Mouse (Mus musculus): ENCODE data around the gene Phactr1.

The Phactr1 gene

DNA sequence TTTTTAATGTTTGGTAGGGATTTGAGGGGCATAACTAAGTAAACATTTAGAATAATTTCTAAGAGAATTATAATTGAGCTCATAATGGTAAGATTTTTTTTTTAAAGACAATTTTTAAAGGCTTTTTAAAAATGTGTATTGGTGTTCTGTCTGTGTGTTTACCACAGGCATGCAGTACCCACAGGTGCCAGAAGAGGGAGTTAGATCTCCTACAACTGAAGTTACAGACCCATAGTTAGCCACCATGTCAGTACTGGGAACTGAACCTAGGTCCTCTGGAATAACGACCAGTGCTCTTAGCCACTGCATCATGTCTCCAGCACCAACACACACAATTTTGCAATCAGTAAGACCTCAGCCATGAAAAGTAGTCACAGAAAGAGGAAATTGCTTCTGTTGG, 372.8 kb downstream of the Phactr1 start:
- DNase-seq: no peak

DNA sequence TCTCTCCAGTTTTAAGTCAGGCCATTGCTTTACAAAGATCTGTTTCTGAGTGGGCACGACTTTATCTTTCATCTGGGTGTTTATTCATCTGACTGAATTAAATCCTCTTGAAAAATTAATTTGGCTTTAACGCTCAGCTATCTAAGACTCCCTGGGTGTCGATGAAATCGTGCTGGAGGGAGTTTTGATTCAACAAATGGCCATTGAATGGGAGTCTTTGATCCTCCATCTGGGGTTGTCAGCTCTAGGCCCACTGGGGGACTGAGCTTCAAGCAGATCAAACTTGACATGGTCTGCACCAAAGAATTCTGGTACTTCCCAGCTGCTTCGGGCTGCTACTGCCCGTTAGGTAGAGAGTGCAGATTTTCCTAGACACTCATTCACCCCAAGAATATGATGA, 374.7 kb downstream of the Phactr1 start:
- no peak for DNase-seq

DNA sequence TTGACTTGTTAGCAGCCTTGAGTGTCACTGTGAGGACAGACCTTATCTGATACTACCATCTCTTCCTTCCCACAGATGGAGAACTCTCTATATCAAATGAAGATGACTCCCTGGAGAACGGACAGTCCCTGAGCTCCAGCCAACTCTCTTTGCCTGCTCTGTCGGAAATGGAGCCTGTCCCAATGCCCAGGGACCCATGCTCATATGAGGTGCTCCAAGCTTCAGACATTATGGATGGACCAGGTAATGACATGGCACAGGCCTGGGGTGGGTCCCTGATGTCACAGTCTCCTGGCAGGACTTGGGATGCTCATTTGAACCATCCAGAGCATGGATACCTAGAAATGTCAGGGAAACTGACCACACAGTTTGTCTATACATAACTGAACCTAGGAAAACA, 376.7 kb downstream of the Phactr1 start:
- no peak for DNase-seq

DNA sequence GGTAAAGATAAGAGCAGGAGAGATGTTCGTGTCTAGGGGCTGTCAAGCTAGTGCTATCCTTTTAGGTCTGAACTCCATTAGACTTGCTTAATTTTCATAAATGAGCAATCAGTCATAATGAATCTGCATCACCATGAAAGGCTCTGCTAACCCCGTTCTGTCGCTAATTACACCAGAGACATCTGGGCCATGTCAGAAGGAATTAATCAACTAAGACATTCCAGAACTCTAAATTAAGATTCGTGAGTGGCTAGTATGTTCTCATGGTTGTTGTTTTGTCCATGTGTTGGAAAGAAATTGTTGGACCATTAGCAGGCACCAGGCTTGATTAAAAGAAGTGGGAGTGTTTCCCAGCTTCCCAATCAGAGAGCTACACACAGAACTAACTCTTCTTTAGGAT, 382.9 kb downstream of the Phactr1 start:
- DNase-seq: no peak

DNA sequence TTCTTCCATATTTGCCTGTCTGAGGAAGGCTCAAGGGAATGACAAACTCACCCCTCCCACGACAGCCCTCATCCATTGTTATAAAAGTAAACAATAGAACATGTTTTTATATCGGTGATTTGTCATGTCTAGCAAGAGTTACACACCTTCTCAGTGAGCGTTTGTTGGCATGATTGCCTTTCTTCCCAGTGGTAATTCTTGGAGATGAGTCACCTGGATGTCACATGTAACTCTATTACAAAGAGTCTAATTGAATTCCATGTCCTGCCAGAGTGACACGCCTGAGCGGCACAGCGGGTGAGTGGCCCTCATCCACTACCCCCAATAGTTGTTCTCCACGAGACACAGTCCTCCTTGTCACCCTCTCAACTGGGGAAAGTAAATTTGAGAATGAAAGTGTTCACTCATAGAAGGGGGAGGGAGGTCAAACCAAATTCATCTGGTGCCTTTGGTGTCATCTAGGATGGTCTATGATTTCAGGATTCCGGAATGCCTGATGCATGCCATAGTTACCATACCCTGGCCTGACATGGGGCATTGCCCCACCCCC, 388.4 kb downstream of the Phactr1 start:
- DNase-seq: no peak

DNA sequence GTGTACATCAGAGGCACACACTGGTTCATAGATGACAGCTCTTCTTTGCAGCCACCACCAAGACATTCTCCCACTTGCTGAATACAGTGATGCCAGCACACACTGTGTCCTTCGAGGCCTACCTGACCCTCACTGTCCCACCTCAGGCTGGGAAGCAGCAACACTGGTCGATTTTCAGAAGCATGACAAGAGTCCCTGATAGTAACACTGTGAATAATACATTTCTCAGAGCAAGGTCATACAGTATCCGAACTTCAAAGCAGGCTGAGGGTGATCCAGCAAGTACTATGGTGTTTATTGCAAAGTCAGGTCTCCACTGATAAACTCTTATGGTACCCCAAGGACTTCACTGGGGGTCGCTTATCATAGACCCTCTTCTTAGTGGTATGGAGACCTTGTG, 390.1 kb downstream of the Phactr1 start:
- DNase-seq: no peak

DNA sequence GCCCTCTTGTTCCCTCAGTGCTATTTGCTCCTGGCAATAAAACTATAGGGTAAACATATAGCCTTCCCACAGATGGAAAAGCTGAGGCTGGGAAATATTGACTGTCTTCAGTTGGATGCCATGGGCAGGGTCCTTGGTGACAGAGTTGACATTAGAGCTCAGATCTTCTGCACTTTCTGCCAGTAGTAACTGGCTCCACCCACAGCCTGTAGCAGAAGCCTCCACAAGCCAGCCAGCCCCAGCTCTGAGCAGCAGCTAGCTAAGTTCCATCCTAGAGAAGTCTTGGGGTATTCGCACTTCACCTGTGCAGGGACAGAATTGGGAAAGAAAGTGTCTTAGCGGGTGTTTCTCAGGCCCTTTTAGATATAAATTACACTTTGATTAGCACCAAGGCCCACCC, 390.5 kb downstream of the Phactr1 start:
- DNase-seq: no peak

DNA sequence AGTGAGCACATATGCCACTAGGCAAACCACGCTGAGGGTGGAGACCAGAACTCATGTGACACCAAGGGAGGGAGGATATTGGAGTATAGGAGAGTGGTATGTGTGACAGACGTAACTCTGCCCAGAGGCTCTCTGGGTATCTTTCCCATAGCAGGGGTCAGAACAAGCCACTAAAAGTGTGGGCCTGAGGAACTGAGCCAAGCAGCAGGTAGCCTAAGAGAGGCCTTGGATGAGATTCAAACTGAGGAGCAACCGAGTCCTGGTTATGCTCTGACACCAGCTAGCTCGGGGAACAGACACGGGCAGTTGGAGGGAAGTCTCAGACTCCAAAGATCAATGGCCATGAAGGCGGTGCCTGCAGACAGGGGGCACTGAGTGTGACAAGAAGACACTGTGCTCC, 395.0 kb downstream of the Phactr1 start:
- no peak for DNase-seq

DNA sequence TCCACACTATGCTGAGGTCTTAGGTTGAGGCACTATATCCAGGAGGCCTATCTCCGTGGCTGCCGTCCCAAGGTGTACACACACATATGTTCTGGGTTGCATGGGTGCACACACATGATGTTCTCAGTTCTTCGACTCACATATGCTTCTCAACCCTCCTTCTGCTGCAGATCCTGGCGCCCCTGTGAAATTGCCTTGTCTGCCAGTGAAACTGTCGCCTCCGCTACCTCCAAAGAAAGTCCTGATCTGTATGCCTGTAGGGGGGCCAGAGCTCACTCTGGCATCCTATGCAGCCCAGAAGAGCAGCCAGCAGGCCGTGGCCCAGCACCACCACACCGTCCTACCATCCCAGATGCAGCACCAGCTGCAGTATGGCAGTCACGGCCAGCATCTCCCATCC, 397.1 kb downstream of the Phactr1 start:
- DNase-seq: no peak

DNA sequence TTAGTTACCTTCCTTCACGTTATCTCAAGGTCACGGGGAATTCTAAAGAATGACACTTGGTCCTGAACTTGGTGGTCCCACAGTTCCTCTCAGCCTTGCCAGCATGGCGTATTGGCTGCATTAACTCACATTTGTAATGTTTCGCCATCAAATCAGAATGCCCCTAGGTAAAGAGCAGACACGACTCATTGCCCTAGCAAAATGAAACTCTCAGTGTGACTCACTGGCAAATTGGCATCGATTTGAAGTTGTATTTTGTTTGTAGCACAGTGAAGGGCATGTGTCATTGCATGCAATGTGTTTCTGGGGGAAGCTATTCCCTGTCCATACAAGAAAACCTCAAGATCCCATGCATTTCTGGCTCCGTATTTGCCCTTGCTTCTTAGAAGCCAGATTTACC, 404.8 kb downstream of the Phactr1 start:
- no peak for DNase-seq

DNA sequence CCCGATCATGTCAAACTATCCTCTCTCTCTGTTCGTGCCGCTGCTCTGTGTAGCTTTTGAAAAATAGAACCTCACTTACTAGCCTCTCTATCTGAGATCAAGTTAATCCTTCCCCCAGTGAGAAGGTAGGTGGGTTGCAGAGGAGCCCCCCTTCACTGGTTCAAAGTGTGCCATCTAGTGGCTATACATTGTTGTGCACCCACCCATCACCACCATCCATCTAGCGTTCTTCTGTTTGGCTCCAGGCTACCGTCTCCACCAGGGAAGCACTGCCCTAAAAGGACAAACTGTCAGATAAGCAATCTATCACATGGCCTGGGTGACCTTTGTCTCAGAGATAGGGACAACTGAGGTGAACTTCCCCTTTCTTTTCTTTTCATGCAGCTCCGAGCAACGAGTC, 413.9 kb downstream of the Phactr1 start:
- DNase-seq: peak in 1 of 2 experiments; percentile 38

DNA sequence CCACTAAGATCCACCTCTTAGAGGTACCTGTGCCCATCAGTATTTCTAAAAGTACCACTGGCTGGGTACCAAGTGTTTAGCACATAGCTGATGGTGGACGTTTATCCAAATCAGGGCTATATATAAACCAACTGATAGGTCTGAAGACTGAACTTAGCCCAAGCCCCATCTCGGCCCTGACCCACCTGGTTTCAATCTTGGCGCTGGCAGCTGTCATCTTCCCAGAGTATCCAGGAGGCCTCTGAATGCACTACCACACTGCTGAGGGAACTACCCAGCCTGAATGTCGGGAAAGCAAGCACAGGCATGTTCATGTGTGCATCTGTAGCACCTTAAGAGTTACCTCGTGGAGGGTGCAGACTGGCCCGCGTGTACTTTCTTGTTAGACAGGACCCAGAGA, 422.5 kb downstream of the Phactr1 start:
- DNase-seq: no peak

DNA sequence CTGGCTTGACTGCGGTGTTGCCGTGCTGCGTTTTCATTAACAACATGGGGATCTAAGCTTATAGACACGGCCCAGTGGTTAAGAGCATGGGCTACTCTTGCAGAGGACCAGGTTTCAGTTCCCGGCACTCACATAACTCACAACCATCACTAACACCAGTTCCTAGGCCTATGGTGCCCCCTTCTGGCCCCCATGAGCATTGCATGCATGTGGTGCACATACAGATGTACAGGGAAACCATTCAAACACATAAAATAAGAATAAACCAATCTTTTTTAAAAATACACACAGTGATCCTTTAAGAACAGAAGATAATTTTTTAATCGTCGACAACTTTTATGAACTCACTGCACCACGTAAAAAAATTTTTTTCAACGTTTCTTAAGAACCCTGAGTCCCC, 424.1 kb downstream of the Phactr1 start:
- DNase-seq: no peak

DNA sequence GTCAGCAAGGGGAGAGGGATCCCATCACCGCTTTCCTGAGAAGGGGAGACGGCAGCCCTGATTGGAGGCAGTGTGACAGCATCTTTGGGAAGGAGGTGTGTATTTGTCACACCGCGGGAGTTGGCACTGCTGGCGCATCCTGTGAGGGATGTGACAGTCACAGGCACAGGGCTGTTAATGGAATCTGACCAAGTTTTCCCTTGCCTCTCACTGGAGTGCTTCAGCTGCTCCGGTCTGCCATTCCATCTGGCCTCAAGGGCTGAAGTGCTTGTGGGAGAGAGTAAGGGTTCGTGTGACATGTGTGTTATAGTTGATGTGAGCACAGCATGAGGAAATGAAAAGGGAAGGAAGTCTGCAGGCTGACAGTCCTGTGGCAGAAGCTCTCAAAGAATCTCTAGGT, 431.9 kb downstream of the Phactr1 start:
- DNase-seq: no peak

DNA sequence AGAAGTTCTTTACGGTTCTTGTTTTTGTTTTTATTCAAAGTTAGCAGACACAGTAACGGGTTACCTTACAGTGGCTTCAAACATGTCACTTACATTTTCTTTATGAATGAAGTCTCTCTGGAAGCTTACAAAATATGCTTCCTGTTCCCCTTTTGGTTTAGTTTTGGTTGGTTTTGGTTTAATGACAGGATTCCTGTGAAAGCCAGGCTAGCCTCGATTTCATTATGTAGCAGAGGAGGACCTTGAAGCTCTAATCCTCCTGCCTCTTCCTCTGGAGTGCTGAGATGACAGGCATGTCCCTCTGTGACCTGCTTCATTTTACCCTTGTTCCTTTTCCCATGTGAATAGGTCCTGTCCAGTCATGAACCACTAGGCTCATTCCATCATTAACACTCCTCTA, 432.3 kb downstream of the Phactr1 start:
- no peak for DNase-seq

DNA sequence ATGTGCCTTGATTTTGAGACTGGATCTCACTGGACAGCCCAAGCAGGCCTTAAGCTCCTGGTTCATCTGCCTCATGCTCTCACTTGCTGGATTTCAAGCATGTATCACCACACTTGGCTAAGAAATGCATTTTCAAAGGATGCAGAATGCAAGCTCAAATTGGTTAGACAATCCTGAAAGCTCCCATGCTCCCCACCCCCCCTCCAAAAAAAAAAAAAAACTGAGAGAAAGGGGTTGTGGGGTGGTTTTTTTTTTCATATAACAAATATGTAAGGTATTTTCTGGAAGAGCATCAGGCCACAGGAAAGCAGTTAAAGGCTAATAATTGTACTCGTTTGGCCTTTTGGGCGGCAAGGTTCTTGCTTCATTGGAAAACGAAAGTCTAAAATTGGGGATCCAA, 432.7 kb downstream of the Phactr1 start:
- no peak for DNase-seq

DNA sequence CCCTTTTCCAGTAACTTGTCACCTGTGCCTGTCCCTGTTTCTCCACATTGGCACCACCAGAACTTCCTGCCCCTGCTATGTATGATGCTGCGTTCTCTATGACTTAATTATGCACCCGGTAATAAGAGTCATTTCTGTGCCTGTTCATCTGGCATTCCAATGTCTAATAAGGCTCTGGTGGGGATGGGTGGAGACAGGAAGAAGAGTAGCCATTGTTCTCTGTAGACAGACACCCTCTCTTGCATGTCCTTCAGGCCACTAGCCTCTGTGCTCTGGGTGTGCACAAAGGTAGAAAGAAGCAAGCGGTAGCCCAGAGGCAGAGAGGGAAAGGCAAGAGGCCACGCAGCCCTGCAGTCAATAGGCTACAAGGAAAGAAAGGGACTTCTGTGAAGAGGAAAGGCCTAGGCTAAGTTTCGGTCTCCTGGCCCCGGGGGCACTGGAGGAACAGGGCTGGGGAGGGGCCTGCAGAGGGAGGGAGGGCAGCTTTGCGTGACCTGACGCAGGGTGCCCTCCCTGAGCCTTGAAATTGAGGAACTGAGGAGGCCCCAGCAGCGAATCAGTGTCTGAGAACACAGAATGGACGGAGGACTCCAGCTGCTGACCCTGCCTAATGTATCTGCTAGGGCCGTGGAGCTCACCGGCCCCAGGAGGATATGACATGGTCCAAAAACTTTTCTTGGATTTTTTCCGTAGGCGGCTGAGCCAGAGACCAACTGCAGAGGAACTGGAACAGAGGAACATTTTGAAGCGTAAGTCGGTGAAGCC, 442.1 kb downstream of the Phactr1 start:
- DNase-seq: no peak

DNA sequence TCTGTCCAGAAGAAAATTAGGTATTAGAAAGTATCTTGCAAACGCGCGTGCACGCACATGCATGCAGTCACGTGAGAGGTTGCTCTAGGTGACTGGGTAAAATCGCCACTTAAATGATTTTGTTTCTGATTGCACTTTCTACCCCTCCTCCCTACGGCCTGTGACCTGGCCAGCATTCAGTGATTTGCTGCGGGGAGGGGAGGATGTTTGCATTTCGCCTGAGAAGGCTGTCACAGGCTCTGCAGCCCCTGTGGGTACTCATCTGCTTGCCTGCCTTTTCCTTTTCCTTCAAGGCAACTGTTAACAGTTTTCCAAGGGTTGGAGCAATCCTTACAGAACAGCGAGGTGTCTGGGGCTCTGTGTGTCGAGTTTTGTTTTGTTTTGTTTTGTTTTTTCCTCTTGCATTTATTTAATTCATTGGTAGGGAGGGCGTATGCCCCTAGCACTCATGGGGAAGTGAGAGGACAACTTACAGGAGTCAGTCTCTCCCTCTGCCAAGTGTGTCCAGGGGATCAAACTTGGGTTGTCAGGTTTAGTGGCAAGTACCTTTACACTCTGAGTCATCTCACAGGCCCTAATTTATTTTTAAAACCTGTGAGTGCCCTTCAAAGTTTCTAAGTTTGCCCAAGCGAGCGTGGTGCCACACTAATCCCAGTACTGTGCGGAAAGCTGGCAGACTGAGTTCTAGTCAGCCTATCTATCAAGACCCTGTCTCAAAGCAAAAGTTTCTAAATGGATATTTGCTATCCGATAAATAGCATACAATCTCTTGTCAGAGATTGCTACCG, 443.7 kb downstream of the Phactr1 start:
- DNase-seq: no peak

DNA sequence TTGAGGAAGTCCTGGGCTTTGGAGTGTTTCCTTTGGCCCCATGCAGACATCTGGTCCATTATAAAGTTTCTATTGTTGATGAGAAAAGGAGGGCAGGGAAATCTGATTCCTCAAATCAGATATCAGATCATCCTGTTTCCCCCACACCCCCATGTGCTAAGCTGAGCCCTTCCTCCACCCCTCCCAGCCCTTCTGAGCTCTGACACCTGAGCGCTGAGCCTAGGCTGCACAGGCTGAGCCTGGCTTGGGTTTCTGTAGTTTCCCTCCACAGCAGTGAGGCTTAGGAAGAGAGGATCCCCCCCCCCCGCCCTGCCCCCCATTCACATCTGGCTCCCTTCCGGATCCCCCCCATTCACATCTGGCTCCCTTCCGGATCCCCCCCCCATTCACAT, 444.3 kb downstream of the Phactr1 start:
- no peak for DNase-seq

DNA sequence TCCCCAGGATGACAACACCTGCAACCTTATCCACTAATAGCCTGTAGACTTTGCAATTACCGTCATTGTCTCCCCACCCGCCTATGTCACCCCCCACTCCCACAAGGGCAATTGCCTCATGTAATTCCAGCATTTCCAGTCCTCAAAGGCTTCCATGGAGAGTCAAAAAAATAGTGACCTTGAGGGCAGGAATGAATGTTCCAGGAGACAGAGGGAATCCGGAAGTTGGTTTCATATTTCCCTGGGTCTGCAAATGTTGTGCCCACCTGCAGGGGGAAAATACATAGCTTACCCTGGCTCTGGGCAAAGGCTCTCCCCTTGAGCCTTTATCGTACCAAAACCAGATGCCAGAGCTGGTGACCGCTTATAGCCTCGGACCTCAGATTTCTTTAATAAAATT, 449.7 kb downstream of the Phactr1 start:
- no peak for DNase-seq

DNA sequence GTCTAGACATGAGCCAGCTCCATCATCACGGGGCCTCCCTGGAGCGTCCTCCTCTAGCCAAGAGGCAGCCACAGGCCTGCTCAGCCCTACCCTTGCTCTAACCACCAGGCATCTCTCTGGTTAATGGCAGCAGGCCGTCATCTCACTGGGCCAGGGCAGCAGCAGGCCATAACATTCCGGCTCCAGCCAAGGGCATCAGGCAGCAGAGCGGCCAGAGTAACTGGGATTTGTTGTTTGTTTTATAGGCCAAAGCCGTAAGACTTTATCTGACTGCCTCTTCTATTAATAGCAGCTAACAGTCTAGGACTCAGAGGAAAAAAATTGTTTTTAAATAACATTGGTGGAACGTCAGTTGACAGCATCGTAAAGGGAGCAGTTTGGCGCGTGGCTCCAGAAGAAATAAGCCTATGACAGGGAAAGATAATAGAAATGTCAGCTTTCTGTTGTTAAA, 451.3 kb downstream of the Phactr1 start:
- DNase-seq: peak; percentile 12 to 26

DNA sequence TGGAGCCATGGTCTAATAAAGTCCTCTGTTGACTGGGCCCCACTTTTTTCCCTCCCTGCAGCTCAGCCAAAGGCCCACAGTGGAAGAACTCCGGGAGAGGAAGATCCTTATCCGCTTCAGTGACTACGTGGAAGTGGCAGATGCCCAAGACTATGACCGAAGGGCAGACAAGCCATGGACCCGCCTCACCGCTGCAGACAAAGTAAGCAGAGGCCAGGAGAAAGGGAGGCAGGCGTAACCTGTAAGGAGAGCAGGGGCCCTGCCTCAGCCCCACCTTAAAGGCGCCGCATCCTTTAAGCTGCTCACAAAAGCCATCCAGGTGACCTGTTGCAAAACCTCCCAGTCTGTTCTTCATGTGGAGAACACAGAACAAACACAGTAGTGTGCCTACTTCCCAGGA, 452.4 kb downstream of the Phactr1 start:
- DNase-seq: peak; percentile 40 to 48

DNA sequence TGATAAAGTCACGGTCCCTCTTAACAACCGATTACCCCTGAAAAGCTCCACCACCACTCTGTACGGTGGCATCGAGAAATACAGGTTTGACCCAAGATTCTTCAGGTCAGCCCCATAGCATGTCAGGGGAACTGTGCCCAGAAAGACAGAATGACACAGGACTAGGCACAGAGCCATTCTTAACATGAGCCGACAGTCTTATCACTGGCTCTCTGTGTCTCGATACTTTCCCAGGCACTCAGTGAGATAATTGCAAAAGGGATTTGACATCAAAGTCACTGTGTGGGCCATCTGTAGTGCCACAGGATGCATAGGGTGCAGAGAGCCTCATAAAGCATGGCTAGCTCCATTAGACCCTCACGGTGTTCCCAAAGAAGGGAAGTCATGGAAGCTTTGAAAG, 453.0 kb downstream of the Phactr1 start:
- DNase-seq: no peak

DNA sequence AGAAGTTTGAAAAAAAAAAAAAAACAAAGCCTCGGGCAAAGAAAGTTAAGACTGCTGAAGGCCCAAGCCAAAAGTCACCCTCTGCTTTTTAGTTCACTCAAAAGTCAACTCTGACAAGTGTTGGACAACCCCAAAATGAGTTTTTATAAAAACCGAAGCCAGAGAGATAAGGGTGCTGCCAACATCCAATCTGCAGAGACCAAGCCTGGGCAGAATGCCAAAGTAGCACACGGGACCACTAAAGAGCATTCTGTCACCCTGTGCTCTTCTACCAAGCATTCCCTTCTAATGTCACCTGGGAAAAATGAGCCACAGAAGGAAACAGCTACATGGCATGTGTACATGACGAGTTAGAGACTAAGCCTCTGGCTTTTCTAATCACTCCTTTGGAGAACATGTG, 454.0 kb downstream of the Phactr1 start:
- DNase-seq: no peak

All from kidney, adult 8-10 months (tissue).